Mouse (Mus musculus) embryonic facial prominence, embryonic 14.5 days (tissue): Measurements from ENCODE around the gene Lingo3. TPM values are rescaled to one million over a fixed set of nuclear protein-coding genes. Genes with fewer than 3 reads are reported as not detected.
A peak's percentile ranks its signal among the peaks of the same experiment; 100 is the strongest.

Source experiments
- ATAC-seq: fragments of 200-750 bp; cut with Nextera tagmentation; 2 replicates; pipeline ENCODE4 v1.8.0; 2017; ENCODE audit warnings: low read depth, moderate number of reproducible peaks, moderate TSS enrichment
- DNase-seq: peaks from one replicate; pipeline ENCODE4 v3.0.0-alpha.2; 2015; ENCODE audit warnings: low spot score
- H3K27ac ChIP-seq: fragments of 300-500 bp; sonication (generic); replicated peaks from 2 replicates; pipeline ENCODE4 v1.5.1; 2014; ENCODE audit warnings: low read depth, mild to moderate bottlenecking, low read length, moderate library complexity
- H3K27me3 ChIP-seq: fragments of 300-500 bp; sonication (generic); replicated peaks from 2 replicates; pipeline ENCODE4 v1.6.1; 2014; ENCODE audit warnings: low read length; ENCODE audit not compliant: control insufficient read depth, insufficient read depth
- H3K36me3 ChIP-seq: fragments of 300-500 bp; sonication (generic); 2 replicates; pipeline ENCODE4 v1.6.1; 2014; ENCODE audit warnings: low read length, mixed read lengths; ENCODE audit not compliant: control insufficient read depth, insufficient read depth
- H3K4me1 ChIP-seq: fragments of 300-500 bp; sonication (generic); 2 replicates; pipeline ENCODE4 v1.6.1; 2014; ENCODE audit warnings: antibody characterized with exemption, low read length; ENCODE audit not compliant: control insufficient read depth, insufficient read depth
- H3K4me2 ChIP-seq: fragments of 300-500 bp; sonication (generic); 2 replicates; pipeline ENCODE4 v1.6.1; 2014; ENCODE audit warnings: low read depth, mild to moderate bottlenecking, low read length, moderate library complexity, mixed read lengths
- H3K4me3 ChIP-seq: fragments of 300-500 bp; sonication (generic); 2 replicates; pipeline ENCODE4 v1.5.1; 2014; ENCODE audit warnings: low read depth, mild to moderate bottlenecking, low read length
- H3K9ac ChIP-seq: fragments of 300-500 bp; sonication (generic); 2 replicates; pipeline ENCODE4 v1.6.1; 2014; ENCODE audit warnings: low read depth, mild to moderate bottlenecking, low read length, moderate library complexity, mixed read lengths
- H3K9me3 ChIP-seq: fragments of 300-500 bp; sonication (generic); 2 replicates; pipeline ENCODE4 v1.6.1; 2016; ENCODE audit warnings: low read length; ENCODE audit not compliant: control insufficient read depth
- WGBS: fragments of 180-500 bp; shearing (Covaris S2); extraction: QIAGEN DNeasy Blood & Tissue Kit; methylation state at CpG from one replicate; pipeline ENCODE4 v1.1.7; 2014; 5-methylcytosine and 5-hydroxymethylcytosine counted together
- polyA plus RNA-seq: library from polyadenylated mRNA; unstranded; fragments of >200 nt; fragmentation: Nextera tagmentation; extraction: Ambion mirVana; gene quantifications from 2 replicates; pipeline ENCODE4 v1.2.1, GENCODE M21; 2014

The Lingo3 gene
- polyA plus RNA-seq, 1 experiment from 2014 or later: 1.2 TPM

DNA sequence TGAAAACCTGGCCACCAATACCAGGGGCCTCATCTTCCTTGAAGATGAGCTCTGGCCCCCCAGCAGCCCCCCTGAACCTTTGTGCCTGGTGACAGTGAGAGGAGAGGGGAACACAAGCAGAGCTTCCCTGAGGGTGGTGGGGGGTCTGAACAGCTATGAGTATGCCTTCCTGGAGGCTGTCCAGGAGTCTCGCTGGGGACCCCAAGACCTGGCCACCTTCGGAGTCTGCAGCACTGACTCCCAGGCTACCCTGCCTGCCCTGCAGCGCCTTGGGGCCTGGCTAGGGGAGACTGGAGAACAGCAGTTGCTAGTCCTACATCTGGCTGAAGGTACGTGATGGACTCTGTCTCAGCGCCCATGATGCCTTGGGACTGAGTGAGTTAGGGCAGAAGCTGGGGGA, 38.5 kb downstream of the Lingo3 start:
- ATAC-seq (no peak), DNase-seq (no peak)
- peaks cover 15% of the 10 kb centered on the region for H3K4me1 ChIP-seq
- H3K4me3 ChIP-seq: no peak overlapping the region
- peaks cover 21% of the 10 kb centered on the region for H3K27me3 ChIP-seq
- H3K9ac ChIP-seq: no peak overlapping the region
- WGBS: 60% methylated on average over 1 of the region's 5 CpGs
- H3K9me3 ChIP-seq: no peaks in the 10 kb centered on the region
- peaks cover 47% of the 10 kb centered on the region for H3K36me3 ChIP-seq
- H3K27ac ChIP-seq: no peak overlapping the region
- no peak overlapping the region for H3K4me2 ChIP-seq

GRCm38 (mm10) chr10:80804916-80805315, 38.9 kb downstream of the Lingo3 start, which contains the start of gene Amh:
Amh (plus strand) TSS chr10:80805243.
- H3K27me3 ChIP-seq: peaks cover 19% of the 10 kb centered on the region
- H3K4me2 ChIP-seq: no peak within 1 kb of the TSS
- WGBS: 67% methylated on average over 6 of the region's 6 CpGs
- H3K9me3 ChIP-seq: no peaks in the 10 kb centered on the region
- no peak for ATAC-seq
- H3K4me1 ChIP-seq: peaks cover 14% of the 10 kb centered on the region
- H3K36me3 ChIP-seq: peaks cover 50% of the 10 kb centered on the region
- no peak within 1 kb of the TSS for H3K27ac ChIP-seq
- no peak within 1 kb of the TSS for H3K9ac ChIP-seq
- H3K4me3 ChIP-seq: no peak within 1 kb of the TSS
- no peak for DNase-seq

DNA sequence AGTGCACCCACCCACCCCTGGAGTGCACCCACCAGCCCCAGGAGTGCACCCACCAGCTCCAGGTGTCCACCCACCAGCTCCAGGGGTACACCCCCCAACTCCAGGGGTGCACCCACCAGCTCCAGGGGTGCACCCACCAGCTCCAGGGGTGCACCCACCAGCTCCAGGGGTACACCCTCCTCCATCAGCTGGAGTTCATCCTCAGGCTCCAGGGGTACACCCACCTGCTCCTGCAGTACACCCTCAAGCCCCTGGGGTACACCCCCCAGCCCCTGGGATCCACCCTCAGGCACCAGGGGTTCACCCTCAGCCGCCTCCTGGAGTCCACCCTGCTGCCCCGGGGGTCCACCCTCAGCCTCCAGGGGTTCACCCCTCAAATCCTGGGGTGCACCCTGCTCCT, 39.5 kb downstream of the Lingo3 start:
- WGBS: no CpG with 5 or more reads among the region's 2 CpGs
- no peak overlapping the region for H3K9ac ChIP-seq
- H3K4me3 ChIP-seq: no peak overlapping the region
- peaks cover 19% of the 10 kb centered on the region for H3K4me1 ChIP-seq
- ATAC-seq (no peak), DNase-seq (no peak)
- no peak overlapping the region for H3K27ac ChIP-seq
- peaks cover 14% of the 10 kb centered on the region for H3K27me3 ChIP-seq
- no peak overlapping the region for H3K4me2 ChIP-seq
- H3K36me3 ChIP-seq: peaks cover 50% of the 10 kb centered on the region
- H3K9me3 ChIP-seq: no peaks in the 10 kb centered on the region

DNA sequence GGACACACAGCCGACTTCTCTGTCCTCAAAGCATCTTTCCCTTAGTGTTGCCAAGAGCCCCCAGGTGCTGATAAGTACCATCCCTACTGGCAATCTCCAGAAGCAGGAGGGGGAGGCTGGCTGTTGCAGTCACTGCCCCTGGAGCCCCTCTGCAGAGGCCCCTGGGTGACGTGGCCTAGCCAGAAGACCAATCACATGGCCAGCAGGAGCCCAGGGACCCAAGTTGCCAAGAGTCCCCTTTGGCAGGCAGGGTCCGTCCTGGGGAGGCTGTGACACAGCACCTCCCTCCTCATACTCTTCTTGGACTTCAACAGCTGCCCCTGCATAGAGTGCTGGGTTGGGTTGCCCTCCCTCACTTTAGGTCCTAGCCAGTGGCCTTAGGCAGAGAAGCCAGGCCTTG, 40.8 kb downstream of the Lingo3 start:
- Histone ChIP-seq H3K27me3 (peaks cover under 1% of the 10 kb centered on the region; the same call in 1 of the 2 replicates), H3K36me3 (peaks cover 50% of the 10 kb centered on the region), H3K27ac (no peak overlapping the region), H3K9ac (no peak overlapping the region), H3K4me1 (peaks cover 16% of the 10 kb centered on the region), H3K4me3 (no peak overlapping the region), H3K4me2 (no peak overlapping the region), H3K9me3 (no peaks in the 10 kb centered on the region)
- ATAC-seq: no peak
- no peak for DNase-seq
- WGBS: 77% methylated on average over 3 of the region's 3 CpGs

- Histone ChIP-seq H3K9me3 (no peaks in the 10 kb centered on the region), H3K4me1 (peaks cover 14% of the 10 kb centered on the region; the same call in 1 of the 2 replicates), H3K27me3 (no peaks in the 10 kb centered on the region), H3K27ac (no peak overlapping the region), H3K4me3 (no peak overlapping the region), H3K4me2 (no peak overlapping the region), H3K9ac (no peak overlapping the region; the same call in 1 of the 2 replicates), H3K36me3 (peaks cover 50% of the 10 kb centered on the region)
- no peak for ATAC-seq
- 90% methylated on average over 10 of the region's 10 CpGs for WGBS
- DNase-seq: no peak
Observed at GRCm38 (mm10) chr10:80802204-80802912, 41.5 kb downstream of the Lingo3 start.

DNA sequence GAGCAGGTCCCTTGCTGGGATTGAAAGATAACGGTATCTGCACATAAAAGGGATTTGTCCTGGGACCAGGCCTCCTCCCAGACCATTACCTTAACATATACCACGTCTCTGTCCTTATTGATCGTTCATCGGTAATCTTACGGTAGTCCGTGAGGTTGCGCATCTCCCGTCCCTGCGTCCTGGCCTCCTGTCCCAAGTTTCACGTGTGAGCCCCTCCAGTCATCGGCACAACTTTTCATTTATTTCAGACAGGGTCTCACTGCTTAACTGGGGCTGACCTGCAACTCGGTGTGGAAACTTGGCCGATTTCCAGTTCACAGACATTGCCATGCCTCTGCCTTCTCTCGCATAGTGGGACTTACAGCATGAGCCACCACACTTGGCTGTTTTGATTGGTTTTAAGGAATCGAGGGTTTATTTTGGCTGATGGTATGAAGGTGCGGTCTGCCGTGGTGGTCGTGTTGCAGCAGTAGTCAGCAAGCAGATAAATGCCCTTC, 44.7 kb downstream of the Lingo3 start:
- Histone ChIP-seq H3K4me2 (peak overlapping the region; percentile 92), H3K36me3 (peaks cover 70% of the 10 kb centered on the region), H3K4me1 (peaks cover 16% of the 10 kb centered on the region), H3K4me3 (peak overlapping the region; percentile 83), H3K27me3 (no peaks in the 10 kb centered on the region), H3K27ac (peak overlapping the region; percentile 96), H3K9me3 (no peaks in the 10 kb centered on the region), H3K9ac (peak overlapping the region; percentile 98)
- peak; percentile 38 for DNase-seq
- no peak for ATAC-seq
- WGBS: 1% methylated on average over 18 of the region's 18 CpGs

DNA sequence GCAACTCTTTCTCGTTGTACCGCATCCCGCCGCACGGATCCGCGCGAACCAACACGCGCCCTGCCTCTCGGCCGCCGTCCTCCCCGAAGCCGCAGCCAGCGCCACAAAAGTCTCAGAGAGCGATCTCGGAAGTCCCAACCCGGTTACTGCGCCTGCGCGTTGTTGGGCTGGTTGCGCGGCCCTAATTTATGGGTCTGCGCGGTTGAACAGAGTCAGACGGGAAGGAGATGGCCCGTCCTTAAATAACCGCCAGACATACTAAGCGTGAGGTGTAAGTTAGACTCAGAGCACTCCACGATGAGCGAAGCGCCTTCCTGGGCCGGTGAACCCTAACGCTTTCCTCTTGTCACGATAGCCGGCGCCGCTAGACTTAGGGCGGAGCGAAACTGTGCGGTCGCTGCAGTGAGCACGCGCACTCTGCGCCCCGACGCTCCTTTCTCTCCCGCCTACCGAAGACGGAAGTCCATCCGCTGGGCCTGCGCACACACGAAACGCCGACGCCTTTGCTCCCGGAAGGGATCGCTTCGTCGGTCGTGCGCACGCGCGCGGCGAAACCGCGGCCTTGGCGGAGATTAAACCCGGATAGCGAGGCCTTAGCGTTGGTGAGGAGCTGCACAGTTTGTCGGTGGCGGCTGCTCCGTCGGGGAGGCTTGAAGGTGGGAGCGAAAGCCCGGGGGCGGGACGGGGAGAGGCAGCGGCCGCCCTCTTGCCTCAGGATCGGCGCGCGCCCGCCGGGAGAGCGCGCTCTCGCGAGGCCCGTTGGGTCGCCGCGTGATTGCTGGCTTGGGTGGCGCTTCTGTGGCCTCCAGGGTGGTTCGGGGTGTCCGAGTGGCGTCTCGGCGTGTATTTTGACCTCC, 45.5 kb downstream of the Lingo3 start, which contains the start of the genes Sf3a2 and Plekhj1:
Sf3a2 (plus strand) TSS at position 49 of the 857 bp plus-strand sequence.
Plekhj1 (minus strand) TSS at position 477 of the 857 bp plus-strand sequence.
- Histone ChIP-seq H3K36me3 (peaks cover 70% of the 10 kb centered on the region), H3K9me3 (no peaks in the 10 kb centered on the region), H3K4me2 (peak within 1 kb of the TSS; percentile 92), H3K9ac (peak within 1 kb of the TSS; percentile 98), H3K4me3 (peak within 1 kb of the TSS; percentile 83), H3K4me1 (peaks cover 16% of the 10 kb centered on the region), H3K27me3 (no peaks in the 10 kb centered on the region), H3K27ac (peak within 1 kb of the TSS; percentile 96)
- DNase-seq (peak; percentile 99), ATAC-seq (peak; percentile 95)
- under 1% methylated on average over 43 of the region's 104 CpGs for WGBS
